Mouse (Mus musculus) megakaryocyte progenitor cell, adult 5-6 weeks (primary cell): Measurements from ENCODE around the gene Erbin. TPM values are rescaled to one million over a fixed set of nuclear protein-coding genes. Genes with fewer than 3 reads are reported as not detected.
A peak's percentile ranks its signal among the peaks of the same experiment; 100 is the strongest.

Source experiments
- ATAC-seq: replicated peaks from 2 replicates; pipeline ENCODE4 v1.8.0; 2016; ENCODE audit warnings: mild to moderate bottlenecking, moderate TSS enrichment, inconsistent platforms; ENCODE audit not compliant: poor library complexity
- total RNA-seq, 2 experiments: library from RNA; stranded (forward) in 1 of 2; stranded (reverse) in 1 of 2; fragments of 157-497, 149-512 nt in 1 of 2; fragments of 200-1000 nt in 1 of 2; gene quantifications; 2 replicates each; pipeline versions ENCODE4 v1.2.3 to v1.2.4; 2015 to 2017

Gene Erbin
- 86.9 and 96.9 TPM in 2 replicates for total RNA-seq (2015)
- total RNA-seq (2017) = 72.9 and 92.5 TPM in 2 replicates

DNA sequence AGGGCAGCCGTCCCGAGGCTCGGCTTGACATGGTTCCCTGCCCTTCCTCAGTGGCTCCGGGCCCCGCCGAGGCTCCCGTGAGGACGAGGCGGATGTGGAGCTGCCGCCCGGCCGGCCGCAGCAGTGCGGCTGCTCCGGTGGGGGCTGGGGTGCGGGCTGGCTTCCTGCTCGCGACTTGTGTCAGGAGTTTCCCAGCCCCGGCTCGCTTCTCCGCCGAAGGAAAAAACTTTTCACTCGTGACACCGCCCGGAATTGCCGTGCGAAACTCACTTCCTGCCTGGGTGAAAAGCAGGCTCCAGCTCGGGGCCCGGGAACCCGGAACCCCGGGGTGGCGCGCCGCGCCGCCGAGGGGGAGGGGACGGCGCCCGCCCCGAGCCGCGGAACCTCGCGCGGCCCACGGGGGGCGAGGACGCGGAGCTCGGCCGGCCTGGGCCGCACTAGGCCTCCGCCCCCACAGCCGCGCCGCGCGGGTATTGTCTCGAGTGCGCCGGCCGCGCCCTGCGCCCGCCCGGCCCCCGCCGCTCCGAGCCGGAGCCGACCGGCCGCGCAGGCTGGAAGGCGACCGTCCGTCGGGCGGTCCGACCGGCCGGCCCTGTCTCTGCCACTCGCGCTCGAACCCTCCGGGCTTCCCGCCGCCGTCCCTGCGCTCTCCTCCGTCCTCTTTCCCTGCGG is at the start of gene Erbin:
Erbin (minus strand) TSS at position 254 of the 672 bp plus-strand sequence.
- ATAC-seq = peak; percentile 43

DNA sequence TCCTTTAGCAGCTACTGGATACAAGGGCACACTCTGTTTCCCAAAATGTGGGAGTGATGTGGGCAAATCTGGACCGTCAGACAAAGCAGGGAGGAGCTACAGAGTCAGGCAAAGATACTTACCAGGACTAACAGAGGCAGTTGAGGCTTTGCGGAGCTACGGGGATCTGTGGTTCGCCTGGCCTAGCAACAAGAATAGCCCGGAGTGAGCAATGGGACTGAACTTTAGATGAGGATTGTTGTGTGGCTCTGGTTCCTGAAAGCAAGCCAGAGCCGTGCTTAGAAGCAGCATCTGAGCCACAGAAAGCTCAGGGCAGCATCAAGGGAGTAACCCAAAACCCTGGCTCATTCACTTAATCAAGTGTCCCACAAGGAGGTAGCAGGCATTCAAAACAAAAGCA is 49.6 kb upstream of the Erbin start:
- no peak for ATAC-seq

DNA sequence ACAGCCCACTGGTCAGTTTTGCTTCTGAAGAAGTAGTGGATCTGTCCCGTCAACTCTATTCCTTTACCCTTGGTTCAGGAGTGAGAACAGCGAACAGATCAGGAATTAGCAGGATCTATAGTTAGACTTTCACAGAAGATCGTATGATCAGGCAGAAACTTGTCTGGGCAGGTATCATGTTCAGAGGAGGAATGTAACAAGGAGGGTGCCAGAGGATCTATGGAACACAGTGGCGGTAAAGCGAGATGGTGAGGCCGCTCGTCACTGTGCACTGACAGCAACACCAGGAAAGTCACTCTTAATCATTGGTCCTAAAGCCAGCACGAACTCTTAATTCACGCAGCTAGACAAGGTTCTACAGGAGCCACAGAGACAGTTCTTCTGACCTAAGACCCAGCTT is 47.7 kb upstream of the Erbin start:
- ATAC-seq = no peak

DNA sequence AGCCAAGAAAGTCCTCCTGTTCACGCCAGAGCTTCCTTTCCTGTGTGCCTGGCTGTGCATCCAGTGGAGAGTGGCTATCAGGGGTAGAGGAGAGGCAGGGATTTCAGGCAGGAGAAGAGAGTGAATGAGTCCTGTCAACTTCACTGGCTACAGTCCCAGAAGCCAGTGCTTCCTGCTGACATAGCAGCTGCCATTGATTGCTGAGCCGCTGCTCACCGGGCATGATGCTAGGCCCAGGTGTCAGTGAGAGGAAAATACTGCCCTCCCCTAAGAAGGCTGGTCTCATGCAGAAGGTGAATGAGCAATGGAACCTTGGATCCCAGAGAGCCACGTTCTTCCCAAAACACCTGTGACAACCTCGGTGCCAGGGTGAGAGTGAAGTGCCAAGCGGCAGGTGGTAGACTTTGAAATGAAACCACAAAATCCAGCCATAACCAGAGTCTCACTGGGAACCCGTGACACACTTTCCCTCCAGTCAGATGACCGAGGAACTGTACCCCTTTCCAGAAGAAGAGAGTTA is 46.4 kb upstream of the Erbin start:
- no peak for ATAC-seq

DNA sequence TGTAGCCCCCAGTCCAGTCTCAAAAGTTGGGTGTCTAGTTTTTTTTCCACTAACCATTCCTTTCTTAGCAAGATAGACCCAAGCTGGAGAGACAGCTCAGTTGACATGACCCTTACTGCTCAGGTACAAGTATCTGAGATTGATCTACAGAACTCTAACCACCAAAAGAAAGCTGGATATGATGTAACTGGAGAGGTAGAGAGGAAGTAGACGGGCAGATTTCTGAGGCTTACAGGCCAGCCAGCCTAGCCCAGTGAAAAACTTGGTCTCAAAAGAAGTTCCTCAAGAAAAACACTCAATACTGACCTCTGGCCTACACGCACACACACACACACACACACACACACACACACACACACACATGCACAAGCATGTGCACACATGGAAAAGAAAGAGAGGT is 44.9 kb upstream of the Erbin start:
- 0 out of 2 replicates have a peak, but pooled peaks have one; percentile 20 for ATAC-seq

DNA sequence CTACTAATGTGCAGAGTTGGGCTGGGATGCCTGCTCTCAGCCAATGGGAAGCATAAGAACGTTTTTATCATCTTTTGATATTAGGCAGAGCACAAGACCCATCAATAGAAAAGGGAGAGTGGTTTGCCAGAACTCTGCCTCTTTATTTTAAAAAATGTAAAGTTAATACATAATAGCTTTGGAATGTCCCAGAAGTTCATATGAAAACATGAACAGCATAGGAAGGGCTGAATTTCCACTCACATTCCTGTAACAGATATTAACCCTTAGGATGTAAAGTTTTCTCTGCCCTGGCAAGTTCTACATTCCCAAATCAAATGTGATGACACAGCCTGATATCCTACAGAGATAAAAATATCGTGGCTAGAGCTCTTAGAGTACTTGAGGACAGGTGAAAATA is 42.8 kb upstream of the Erbin start:
- ATAC-seq = no peak

DNA sequence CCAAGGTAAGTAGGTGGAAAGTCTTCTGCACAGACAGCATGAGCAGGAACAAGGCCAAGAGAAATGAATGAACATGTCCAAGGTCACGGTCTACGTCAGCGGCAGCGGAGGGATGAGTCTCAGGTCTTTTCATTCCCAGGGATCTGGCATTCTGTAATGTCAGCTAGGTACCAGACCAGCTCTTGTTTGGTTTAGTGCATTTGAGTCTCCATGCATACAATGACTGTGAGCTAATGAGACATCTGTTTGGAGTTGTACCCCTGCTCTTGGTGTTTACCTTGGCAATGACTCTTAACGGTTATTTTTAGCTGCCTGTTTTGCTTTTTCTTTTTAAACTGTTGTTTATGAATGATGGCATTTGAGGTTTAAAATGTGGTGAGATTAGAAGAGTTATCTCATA is 39.5 kb upstream of the Erbin start:
- ATAC-seq = no peak

DNA sequence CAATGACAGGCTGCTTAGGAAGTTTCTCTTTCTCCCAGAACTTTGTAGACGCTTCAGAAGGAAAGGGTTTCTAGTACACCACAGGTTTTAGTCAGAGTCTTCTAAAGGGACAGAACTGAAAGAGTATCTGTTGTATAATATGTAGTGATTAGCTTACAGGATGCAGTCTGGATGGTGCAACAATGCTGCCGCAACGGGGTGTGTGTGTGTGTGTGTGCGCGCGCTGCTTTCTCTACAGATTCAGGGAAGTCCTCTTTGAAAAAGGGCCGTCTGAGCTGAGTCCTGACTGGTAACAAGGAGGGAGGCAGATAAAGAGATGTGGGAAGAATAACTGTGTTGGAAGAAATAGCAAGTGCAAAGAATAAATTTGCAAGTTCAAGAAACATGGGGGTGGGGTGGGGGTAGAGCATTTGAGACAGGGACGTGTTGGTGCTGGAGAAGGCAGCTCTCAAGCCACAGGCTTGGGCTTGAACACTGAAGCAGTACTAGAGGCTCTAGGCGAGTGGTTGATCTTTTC is 38.4 kb upstream of the Erbin start:
- peak; percentile 93 for ATAC-seq

DNA sequence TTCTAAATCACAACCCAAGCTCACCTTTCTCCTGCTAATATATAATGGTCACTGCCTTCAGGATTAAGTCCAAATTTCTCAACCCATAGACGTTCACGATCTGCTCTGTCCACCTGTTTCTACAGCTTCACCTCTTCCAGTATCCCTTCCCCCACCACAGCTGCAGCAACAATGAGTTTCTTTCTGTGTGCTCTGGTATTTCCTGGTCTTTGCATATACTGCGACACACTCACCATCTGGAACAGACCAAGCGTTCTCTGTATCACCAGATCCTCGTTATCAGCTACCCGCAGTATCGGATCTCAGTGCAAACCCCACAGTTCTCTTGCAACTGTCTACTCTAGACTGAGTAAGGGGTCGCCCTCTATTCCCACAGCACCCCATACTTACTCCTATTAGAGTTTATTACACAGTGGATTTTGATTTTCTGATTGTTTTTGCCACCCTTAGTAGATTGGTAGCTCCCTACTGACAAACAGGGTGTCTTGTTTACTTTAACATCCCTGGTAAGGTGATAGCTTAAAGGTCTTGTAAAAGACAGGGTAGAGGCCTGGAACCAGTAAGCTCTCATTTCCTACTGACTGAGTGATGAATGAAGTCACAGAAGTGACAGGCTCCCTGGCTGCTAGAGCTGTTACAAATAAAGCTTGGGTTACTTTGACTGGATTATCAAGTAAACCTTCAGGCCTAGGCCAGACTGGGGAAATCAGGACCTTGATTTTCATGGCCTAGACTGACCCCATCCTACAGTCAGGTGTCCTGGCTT is 37.0 kb upstream of the Erbin start:
- ATAC-seq = no peak; the same call in 1 of the 2 replicates

DNA sequence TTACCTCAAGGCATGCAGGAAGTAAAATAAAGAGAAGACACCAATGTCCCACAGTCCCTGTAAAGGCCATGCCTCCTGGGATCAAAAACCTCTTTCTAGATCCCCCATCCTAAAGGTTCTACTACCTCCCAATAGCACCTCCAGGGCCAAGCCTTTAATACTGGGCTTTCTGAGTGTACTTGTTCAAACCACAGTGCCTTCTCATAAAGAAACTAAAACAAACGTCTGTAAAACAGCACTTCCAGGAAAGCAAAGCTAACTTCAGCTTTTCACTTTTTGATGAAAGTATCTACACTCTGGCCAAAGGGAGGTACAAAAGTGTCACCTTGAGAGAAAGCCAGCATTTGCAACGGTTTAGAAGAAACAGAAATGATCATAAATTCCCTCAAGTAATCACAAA is 35.3 kb upstream of the Erbin start:
- ATAC-seq = no peak

DNA sequence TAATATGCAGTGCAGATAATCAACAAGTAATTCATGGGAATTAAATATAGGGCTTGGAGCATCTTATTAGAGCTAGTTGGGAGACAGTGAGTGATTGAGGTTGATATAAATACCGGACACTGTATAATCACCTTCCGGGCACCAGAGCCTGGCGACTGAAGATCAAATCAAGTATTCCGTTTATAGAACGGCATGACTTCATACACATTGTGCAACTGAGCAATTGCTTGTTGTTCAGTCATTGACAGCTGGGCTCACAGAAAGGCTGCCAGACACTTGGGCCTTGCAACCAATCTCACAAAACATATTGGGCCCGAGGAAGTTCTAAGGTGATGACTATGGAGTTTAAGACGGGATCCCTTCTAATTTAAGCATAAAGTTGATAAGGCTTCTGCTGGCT is 31.1 kb upstream of the Erbin start:
- ATAC-seq = no peak

DNA sequence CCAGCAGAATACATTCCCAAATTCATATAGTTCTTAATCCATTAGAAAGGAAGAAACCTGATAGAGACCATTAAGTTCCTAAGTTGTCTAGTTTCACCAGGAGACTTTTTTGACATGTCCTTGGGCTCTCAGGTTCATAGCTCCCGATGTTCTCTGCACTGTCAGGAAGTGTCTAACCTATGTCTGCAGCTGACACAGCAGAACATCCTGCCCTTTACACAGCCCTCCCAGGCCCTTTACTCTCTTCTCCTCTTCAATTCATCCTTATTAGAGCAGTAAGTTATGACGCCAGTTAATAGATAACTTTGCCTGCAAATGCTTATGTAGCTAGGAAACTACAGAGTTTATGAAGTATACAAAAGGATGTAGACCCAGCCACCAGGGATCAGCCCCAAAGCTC is 20.5 kb upstream of the Erbin start:
- no peak for ATAC-seq

DNA sequence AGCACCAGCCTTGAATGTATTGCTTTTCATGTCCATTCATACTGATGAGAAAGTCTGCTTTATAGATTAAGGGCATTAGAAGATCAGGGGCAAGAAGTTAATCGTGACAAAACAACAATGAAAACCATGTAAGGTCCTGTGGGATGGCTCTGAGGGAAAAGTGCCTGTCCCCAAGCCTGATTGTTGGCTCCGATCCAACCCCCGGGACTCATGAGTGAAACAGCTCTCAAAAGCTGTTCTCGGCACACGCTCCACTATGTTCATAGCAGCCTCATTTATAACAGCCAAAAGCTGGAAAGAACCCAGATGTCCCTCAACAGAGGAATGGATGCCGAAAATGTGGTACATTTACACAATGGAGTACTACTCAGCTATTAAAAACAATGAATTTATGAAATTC is 4.3 kb upstream of the Erbin start:
- no peak for ATAC-seq

DNA sequence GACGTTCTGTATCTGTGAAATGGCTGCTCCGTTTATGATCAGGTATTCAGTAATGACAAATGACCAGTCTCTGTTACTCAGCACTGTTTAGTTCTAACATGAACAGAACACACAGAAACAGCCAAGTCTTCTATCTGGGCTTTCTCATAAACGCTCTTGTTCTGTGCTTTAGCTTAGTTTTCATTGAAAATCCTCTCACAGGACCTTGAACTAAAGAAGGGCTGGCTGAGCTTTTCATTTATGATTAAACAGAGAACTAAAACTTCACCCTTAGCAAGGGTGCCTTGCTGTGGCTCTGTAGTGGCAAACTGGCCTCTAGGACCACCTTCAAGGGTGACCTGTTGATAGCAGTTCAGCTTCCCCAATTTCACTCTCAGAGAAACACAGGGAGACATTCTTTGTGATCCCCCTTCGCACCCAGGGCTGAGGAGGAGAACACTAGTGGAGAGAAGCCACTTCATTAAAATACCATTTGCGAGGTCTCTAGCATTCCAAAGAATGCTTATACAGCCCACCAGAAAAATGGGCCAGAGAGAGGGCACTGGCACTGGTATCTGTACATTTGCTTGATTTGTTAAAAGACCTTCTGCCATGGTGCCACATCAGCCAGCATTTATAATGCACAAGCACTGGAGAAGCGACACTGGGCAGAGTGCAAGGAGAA is 3.2 kb upstream of the Erbin start:
- ATAC-seq = no peak

DNA sequence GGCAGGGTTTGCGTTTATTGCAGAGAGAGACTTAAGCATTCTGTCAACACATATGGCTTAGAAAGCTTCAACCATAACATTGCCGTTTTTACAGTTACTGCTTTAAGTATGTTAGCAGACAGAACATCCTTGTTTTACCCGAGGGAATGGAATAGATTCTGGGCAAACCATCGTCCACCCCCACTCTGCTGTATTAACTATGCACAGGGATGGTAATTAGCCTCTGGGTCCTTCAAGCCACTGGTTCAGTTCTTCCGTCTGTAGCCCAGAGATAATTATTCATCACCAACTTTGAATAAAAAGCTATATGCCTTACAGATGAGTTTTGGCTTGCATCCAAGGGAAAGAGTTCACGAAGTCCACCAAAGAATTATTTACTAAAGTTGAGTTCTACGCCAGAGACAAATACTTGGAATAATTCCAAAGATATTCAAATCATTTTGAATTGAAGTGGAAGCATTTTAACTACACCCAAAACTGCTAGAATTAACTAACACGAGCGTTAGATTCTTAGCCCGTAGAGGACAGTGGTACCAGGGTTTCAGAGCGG is 1.6 kb upstream of the Erbin start:
- peak; percentile 35 for ATAC-seq

DNA sequence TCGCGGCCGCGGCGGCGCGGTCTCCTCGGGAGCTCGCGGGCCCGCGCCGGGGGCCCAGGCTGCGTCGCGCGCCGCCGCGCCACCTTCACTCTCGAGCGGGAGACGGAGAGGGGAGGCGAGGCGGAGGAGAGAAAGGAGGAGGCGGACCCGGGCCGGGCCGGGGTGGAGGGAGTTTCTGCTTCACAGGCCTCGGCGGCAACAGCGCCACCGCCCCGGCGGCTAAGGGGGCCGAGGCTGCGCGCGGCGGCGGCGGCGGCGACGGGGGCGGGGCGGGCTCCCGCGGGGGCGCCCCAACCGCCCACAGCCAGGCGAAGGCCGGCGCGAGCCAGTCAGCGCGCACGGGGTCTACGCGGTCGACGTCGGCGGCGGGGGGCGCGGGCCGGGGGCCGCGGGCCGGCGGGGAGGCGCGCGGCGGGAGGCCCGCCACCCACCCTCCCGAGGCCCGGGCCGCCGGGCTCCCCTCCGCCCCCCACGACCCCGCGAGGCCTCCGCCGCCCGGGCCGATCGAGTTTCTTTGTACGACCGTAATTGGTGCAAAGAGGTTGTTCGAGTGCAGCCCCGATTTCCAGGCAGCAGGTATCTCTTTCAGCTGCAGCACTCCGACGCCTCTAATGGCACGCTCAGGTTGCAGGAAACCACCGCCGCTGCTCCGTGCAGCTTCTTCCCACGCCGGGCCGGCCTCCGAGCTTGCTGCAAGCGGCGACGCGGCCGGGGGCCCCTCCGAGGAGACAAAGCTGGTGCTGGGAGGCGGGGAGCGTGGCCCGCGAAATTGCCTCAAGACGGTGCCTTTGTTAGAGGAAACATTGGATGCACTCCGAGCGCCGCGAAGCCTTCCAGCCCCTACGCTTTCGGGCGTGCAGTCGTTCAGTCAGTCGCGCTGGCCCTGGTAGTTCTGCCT is 868 bp upstream of the Erbin start:
- peak; percentile 61 for ATAC-seq

DNA sequence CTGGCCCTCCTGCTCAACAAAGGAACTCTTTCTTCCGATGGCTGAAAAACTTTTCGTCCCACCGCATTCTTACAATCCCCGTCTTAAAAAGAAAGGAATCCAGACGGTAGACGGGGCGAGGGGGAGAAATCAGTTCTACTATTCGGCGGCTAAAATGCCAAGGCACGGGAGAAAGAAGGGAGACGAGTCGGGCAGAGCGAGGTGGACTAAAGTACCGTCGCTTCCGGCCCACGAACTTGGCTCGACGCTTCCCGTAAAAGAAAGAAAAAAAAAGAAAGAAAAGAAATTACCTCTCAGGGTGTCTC is 406 bp downstream of the Erbin start:
- no peak for ATAC-seq

DNA sequence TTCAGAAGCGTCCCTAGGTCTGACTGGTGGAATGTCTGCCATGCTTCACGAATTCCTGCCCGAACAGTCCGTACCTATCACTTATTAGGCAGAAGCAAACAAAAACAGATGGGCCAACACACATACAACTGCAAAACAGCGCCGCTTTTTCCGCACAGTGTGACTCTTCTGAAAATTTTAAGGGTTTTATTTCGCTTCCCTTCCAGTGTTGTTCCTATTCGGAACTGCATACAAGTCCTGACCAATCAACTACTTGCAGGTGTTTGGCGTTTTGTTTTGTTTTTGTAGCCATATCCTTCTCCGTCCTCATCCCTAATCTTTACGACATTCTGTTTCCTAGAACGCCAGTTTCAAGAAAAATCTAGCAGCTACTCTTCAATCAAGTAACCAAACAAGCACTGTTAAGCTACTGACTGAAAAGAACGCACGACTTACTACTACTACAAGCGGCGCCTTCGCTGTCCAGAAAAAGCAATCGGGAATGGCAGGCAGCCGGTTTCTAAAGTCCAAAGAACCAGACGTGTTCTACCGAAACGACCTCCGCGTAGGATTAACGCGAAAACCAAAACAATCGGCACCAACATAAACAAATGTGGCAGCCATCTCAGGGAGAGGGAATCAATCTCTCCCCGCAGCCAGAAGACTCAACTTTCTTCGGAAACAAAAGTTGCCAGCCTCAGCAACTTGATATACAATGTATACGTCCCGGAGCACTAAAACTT is 919 bp downstream of the Erbin start:
- ATAC-seq = peak; percentile 13

DNA sequence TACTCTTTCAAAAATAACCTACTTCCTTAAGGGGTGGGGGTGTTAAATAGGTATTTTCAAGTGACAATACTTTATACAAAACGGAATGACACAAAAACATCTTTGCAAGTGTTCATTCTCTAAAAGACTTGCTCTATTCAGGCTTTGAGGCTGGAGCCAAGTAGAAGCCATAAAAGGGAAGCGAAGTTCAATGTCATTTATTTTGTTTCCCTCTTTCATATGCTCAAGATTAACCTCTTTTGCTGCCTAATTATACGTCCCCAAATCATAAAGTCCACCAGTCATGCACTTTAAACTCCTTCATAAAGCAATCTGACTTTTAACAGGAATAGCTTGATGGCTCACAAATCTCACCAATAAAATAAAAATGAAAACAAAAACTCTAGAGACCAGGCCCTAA is 1.9 kb downstream of the Erbin start:
- ATAC-seq = no peak
